Mouse (Mus musculus) embryonic facial prominence, embryonic 12.5 days (tissue): ENCODE measurements at regions not wholly inside any gene's neighbourhood (a gene's known extent, or its start where the extent isn't known, plus 50 kb on each side); places are given as distances from the start of the nearest gene placed in this dataset.

Experiments used
- ATAC-seq: fragments of 200-750 bp; cut with Nextera tagmentation; 2 replicates; pipeline ENCODE4 v1.8.0; 2017; ENCODE audit not compliant: insufficient number of reproducible peaks, insufficient read depth, low FRiP score, low TSS enrichment
- H3K27ac ChIP-seq: fragments of 300-500 bp; sonication (generic); 2 replicates; pipeline ENCODE4 v1.5.1; 2016; ENCODE audit warnings: mild to moderate bottlenecking
- H3K27me3 ChIP-seq: fragments of 300-500 bp; sonication (generic); 2 replicates; pipeline ENCODE4 v1.6.1; 2016; ENCODE audit warnings: mild to moderate bottlenecking, moderate library complexity
- H3K36me3 ChIP-seq: fragments of 300-500 bp; sonication (generic); 2 replicates; pipeline ENCODE4 v1.6.1; 2016; ENCODE audit warnings: mild to moderate bottlenecking
- H3K4me1 ChIP-seq: fragments of 300-500 bp; sonication (generic); 2 replicates; pipeline ENCODE4 v1.6.1; 2016
- H3K4me2 ChIP-seq: fragments of 300-500 bp; sonication (generic); replicated peaks from 2 replicates; pipeline ENCODE4 v1.6.1; 2016; ENCODE audit warnings: mild to moderate bottlenecking, moderate library complexity
- H3K4me3 ChIP-seq: fragments of 300-500 bp; sonication (generic); 2 replicates; pipeline ENCODE4 v1.5.1; 2016; ENCODE audit warnings: mild to moderate bottlenecking
- H3K9ac ChIP-seq: fragments of 300-500 bp; sonication (generic); 2 replicates; pipeline ENCODE4 v1.6.1; 2016; ENCODE audit warnings: mild to moderate bottlenecking, moderate library complexity
- H3K9me3 ChIP-seq: fragments of 300-500 bp; sonication (generic); 2 replicates; pipeline ENCODE4 v1.6.1; 2016; ENCODE audit warnings: mild to moderate bottlenecking, moderate library complexity
- WGBS: fragments of 180-500 bp; shearing (Covaris S2); methylation state at CpG from one replicate; pipeline ENCODE4 v1.1.7; 2016; 5-methylcytosine and 5-hydroxymethylcytosine counted together

- Histone ChIP-seq H3K36me3 (no peaks in the 10 kb centered on the region), H3K4me3 (no peak overlapping the region), H3K4me1 (0 out of 2 replicates have a peak, but pooled peaks cover 4% of the 10 kb centered on the region), H3K9me3 (no peaks in the 10 kb centered on the region), H3K27ac (no peak overlapping the region), H3K27me3 (no peaks in the 10 kb centered on the region), H3K4me2 (no peak overlapping the region), H3K9ac (no peak overlapping the region)
- ATAC-seq: no peak
- 88% methylated on average over 6 of the region's 6 CpGs for WGBS
Observed at GRCm38 (mm10) chr15:62178568-62178967, 1255.8 kb upstream of the A1bg start.

GRCm38 (mm10) chr15:62177768-62178410 is 1255.1 kb upstream of the A1bg start:
- Histone ChIP-seq H3K36me3 (no peaks in the 10 kb centered on the region), H3K4me3 (no peak overlapping the region), H3K9ac (no peak overlapping the region), H3K4me2 (no peak overlapping the region), H3K4me1 (0 out of 2 replicates have a peak, but pooled peaks cover 4% of the 10 kb centered on the region), H3K27me3 (no peaks in the 10 kb centered on the region), H3K27ac (no peak overlapping the region), H3K9me3 (no peaks in the 10 kb centered on the region)
- ATAC-seq: no peak
- WGBS: 88% methylated on average over 9 of the region's 9 CpGs

GRCm38 (mm10) chr15:62176076-62176475 is 1253.3 kb upstream of the A1bg start:
- H3K4me2 ChIP-seq: no peak overlapping the region
- no peak overlapping the region for H3K9ac ChIP-seq
- H3K4me1 ChIP-seq: 0 out of 2 replicates have a peak, but pooled peaks cover 2% of the 10 kb centered on the region
- ATAC-seq: no peak
- H3K27me3 ChIP-seq: no peaks in the 10 kb centered on the region
- WGBS: 91% methylated on average over 2 of the region's 2 CpGs
- no peaks in the 10 kb centered on the region for H3K9me3 ChIP-seq
- no peak overlapping the region for H3K27ac ChIP-seq
- H3K4me3 ChIP-seq: no peak overlapping the region
- H3K36me3 ChIP-seq: no peaks in the 10 kb centered on the region

GRCm38 (mm10) chr15:62173633-62174543 is 1251.1 kb upstream of the A1bg start:
- H3K9ac ChIP-seq: no peak overlapping the region
- 87% methylated on average over 10 of the region's 10 CpGs for WGBS
- ATAC-seq: no peak
- H3K9me3 ChIP-seq: no peaks in the 10 kb centered on the region
- no peak overlapping the region for H3K4me3 ChIP-seq
- H3K36me3 ChIP-seq: no peaks in the 10 kb centered on the region
- H3K4me1 ChIP-seq: no peaks in the 10 kb centered on the region
- H3K27ac ChIP-seq: no peak overlapping the region
- no peaks in the 10 kb centered on the region for H3K27me3 ChIP-seq
- H3K4me2 ChIP-seq: no peak overlapping the region

GRCm38 (mm10) chr15:62171632-62172031 is 1248.8 kb upstream of the A1bg start:
- Histone ChIP-seq H3K27ac (no peak overlapping the region), H3K4me3 (no peak overlapping the region), H3K36me3 (no peaks in the 10 kb centered on the region), H3K27me3 (no peaks in the 10 kb centered on the region), H3K4me2 (no peak overlapping the region), H3K4me1 (no peaks in the 10 kb centered on the region), H3K9me3 (no peaks in the 10 kb centered on the region), H3K9ac (no peak overlapping the region)
- ATAC-seq: no peak
- 82% methylated on average over 7 of the region's 7 CpGs for WGBS

GRCm38 (mm10) chr15:62171167-62171566 is 1248.4 kb upstream of the A1bg start:
- H3K4me3 ChIP-seq: no peak overlapping the region
- no peaks in the 10 kb centered on the region for H3K4me1 ChIP-seq
- no peak overlapping the region for H3K9ac ChIP-seq
- ATAC-seq: no peak
- no peak overlapping the region for H3K27ac ChIP-seq
- no peaks in the 10 kb centered on the region for H3K9me3 ChIP-seq
- H3K27me3 ChIP-seq: no peaks in the 10 kb centered on the region
- 67% methylated on average over 2 of the region's 2 CpGs for WGBS
- H3K4me2 ChIP-seq: no peak overlapping the region
- H3K36me3 ChIP-seq: no peaks in the 10 kb centered on the region

- WGBS: 95% methylated on average over 4 of the region's 4 CpGs
Observed at GRCm38 (mm10) chr15:62170337-62170736, 1247.5 kb upstream of the A1bg start.

GRCm38 (mm10) chr15:62169591-62170019 is 1246.8 kb upstream of the A1bg start:
- no peaks in the 10 kb centered on the region for H3K9me3 ChIP-seq
- no peak overlapping the region for H3K4me3 ChIP-seq
- no peak overlapping the region for H3K9ac ChIP-seq
- H3K27me3 ChIP-seq: no peaks in the 10 kb centered on the region
- no peak overlapping the region for H3K4me2 ChIP-seq
- no peaks in the 10 kb centered on the region for H3K36me3 ChIP-seq
- no peak for ATAC-seq
- 95% methylated on average over 3 of the region's 3 CpGs for WGBS
- no peaks in the 10 kb centered on the region for H3K4me1 ChIP-seq
- no peak overlapping the region for H3K27ac ChIP-seq

More at GRCm38 (mm10) chr15:62170337-62170736, 1247.5 kb upstream of the A1bg start:
- H3K4me2 ChIP-seq: no peak overlapping the region
- no peaks in the 10 kb centered on the region for H3K36me3 ChIP-seq
- no peak overlapping the region for H3K27ac ChIP-seq
- ATAC-seq: no peak
- H3K9me3 ChIP-seq: no peaks in the 10 kb centered on the region
- H3K4me3 ChIP-seq: no peak overlapping the region
- no peaks in the 10 kb centered on the region for H3K4me1 ChIP-seq
- H3K9ac ChIP-seq: no peak overlapping the region
- H3K27me3 ChIP-seq: no peaks in the 10 kb centered on the region

- Histone ChIP-seq H3K4me1 (no peaks in the 10 kb centered on the region), H3K36me3 (no peaks in the 10 kb centered on the region), H3K9ac (no peak overlapping the region), H3K9me3 (no peaks in the 10 kb centered on the region), H3K4me3 (no peak overlapping the region), H3K27ac (no peak overlapping the region), H3K27me3 (no peaks in the 10 kb centered on the region), H3K4me2 (no peak overlapping the region)
- 93% methylated on average over 8 of the region's 8 CpGs for WGBS
- no peak for ATAC-seq
Observed at GRCm38 (mm10) chr15:62168958-62169590, 1246.3 kb upstream of the A1bg start.

GRCm38 (mm10) chr15:62168522-62168921 is 1245.7 kb upstream of the A1bg start:
- 90% methylated on average over 2 of the region's 2 CpGs for WGBS
- ATAC-seq: no peak

GRCm38 (mm10) chr15:62166786-62167185 is 1244.0 kb upstream of the A1bg start:
- Histone ChIP-seq H3K4me2 (no peak overlapping the region), H3K9ac (no peak overlapping the region), H3K9me3 (no peaks in the 10 kb centered on the region), H3K27ac (no peak overlapping the region), H3K4me3 (no peak overlapping the region), H3K4me1 (no peaks in the 10 kb centered on the region), H3K27me3 (no peaks in the 10 kb centered on the region), H3K36me3 (no peaks in the 10 kb centered on the region)
- ATAC-seq: no peak
- WGBS: 92% methylated on average over 5 of the region's 5 CpGs

More at GRCm38 (mm10) chr15:62168522-62168921, 1245.7 kb upstream of the A1bg start:
- no peaks in the 10 kb centered on the region for H3K36me3 ChIP-seq
- H3K4me3 ChIP-seq: no peak overlapping the region
- H3K4me1 ChIP-seq: no peaks in the 10 kb centered on the region
- no peaks in the 10 kb centered on the region for H3K27me3 ChIP-seq
- no peak overlapping the region for H3K4me2 ChIP-seq
- H3K27ac ChIP-seq: no peak overlapping the region
- no peak overlapping the region for H3K9ac ChIP-seq
- H3K9me3 ChIP-seq: no peaks in the 10 kb centered on the region
